Mouse (Mus musculus): ENCODE results near the gene Nsun4.

GRCm38 (mm10) chr4:116052526-116053293 is 966 bp downstream of the Nsun4 start:
- TF ChIP-seq CTCF (IDR thresholded peaks at IDR 0.05; ENCODE audit: control insufficient read depth, insufficient read depth, insufficient read length) (no peak), CEBPB (IDR thresholded peaks at IDR 0.05; ENCODE audit: low read depth) (no peak), USF1 (IDR thresholded peaks at IDR 0.05; ENCODE audit: low read depth) (no peak), MAX (IDR thresholded peaks at IDR 0.05) (no peak), FOSL1 (IDR thresholded peaks at IDR 0.05; ENCODE audit: insufficient read depth, low read length, poor library complexity, severe bottlenecking) (no peak), MYOG (IDR thresholded peaks at IDR 0.05; ENCODE audit: control insufficient read depth, extremely low read depth, insufficient read length) (no peak), MYOD1 (IDR thresholded peaks at IDR 0.05; ENCODE audit: control insufficient read depth, insufficient read length, low read depth) (no peak)
